Mouse (Mus musculus) ZHBTc4 (cell line): Measurements from ENCODE around the gene Gbf1.

Experiments used
- DNase-seq: peaks from one replicate; pipeline ENCODE4 v3.0.0-alpha.2; 2011; ENCODE audit warnings: low read depth, low spot score

Gene Gbf1

DNA sequence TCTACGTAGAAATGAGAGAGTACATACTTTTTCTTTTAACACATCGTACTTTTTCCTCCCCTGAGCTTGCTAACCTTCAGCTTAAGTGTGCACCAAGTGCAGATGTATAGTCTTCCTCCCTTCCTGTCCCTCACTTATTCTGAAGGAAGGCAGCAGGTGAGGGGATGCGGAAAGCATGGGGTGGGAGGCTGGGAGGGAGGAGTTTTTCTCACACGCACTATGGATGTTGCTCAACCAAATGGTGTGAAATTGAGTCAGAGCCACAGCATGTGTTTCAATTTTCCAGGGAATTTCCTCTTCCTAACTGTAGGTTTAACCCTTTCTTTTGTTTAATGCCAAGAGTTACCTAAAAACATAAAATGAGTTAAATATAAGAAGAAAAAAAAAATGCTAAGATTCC is 70.8 kb downstream of the Gbf1 start:
- no peak for DNase-seq

GRCm38 (mm10) chr19:46224882-46225281 is 72.6 kb downstream of the Gbf1 start:
- DNase-seq, result no peak

GRCm38 (mm10) chr19:46225506-46225905 is 73.2 kb downstream of the Gbf1 start:
- DNase-seq, result no peak

DNA sequence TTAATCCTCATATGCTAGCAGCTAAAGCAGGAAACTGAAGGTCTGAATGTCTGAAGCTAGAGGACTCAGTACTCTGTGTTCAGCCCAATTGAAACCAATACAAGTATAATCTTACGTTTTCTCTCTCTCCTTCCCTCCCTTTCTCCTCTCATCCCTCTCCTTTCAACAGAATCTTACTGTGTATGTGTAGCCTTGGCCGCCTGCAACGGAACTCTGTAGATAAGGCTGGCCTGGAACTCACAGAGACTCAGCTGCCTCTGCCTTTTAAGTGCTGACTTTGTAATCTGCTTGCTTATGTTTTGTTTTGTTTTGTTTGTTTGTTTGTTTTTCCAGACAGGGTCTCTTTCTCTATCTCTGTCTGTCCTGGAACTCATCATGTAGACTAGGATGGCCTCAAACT is 74.0 kb downstream of the Gbf1 start:
- no peak for DNase-seq

GRCm38 (mm10) chr19:46227300-46227699 is 75.0 kb downstream of the Gbf1 start:
- DNase-seq, result no peak

DNA sequence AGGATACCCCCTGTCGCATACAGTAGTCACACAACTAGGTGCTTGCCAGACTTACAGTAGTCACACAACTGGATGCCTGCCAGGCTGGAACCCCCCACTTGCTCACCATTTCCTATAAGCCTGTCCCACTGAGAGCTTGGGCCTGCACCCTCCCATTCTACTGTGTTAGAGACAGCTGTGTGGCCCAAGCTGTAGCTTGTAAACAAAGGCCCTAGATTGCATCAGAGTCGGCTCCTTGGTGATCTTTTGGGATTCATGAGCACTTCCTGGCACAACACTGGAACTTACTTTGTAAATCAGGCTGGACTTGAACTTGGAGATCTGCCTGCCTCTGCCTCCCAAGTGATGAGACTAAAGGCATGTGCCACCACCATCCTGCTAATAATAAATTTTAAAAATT is 82.1 kb downstream of the Gbf1 start:
- no peak for DNase-seq

GRCm38 (mm10) chr19:46236658-46237057 is 84.3 kb downstream of the Gbf1 start:
- DNase-seq, result no peak

- no peak for DNase-seq
These were observed 87.9 kb downstream of the Gbf1 start for GRCm38 (mm10) chr19:46240246-46240645.

GRCm38 (mm10) chr19:46242416-46242815 is 90.1 kb downstream of the Gbf1 start:
- no peak for DNase-seq

DNA sequence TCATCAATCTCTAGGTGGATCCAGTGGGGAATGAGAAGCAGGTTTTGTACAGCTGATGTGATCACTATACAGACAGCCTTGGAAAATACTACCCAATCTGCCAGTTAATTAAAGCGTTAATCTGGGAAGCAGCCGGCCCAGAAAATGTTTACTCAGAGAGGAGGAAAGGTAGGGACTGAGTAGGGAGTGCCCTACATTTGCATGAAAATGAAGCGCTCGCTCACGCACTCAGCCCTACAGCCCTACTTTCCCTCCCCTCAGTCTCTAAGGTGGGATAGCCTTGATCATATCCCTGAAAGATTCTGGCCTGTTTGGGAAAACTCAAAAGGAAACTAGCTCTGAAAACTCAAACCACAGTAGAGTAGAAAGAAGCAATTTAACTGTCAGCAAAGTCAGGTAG is 92.3 kb downstream of the Gbf1 start:
- DNase-seq, result peak; percentile 63

GRCm38 (mm10) chr19:46248991-46249390 is 96.7 kb downstream of the Gbf1 start:
- DNase-seq, result no peak

GRCm38 (mm10) chr19:46254163-46254752 is 101.9 kb downstream of the Gbf1 start:
- peak; percentile 50 for DNase-seq

DNA sequence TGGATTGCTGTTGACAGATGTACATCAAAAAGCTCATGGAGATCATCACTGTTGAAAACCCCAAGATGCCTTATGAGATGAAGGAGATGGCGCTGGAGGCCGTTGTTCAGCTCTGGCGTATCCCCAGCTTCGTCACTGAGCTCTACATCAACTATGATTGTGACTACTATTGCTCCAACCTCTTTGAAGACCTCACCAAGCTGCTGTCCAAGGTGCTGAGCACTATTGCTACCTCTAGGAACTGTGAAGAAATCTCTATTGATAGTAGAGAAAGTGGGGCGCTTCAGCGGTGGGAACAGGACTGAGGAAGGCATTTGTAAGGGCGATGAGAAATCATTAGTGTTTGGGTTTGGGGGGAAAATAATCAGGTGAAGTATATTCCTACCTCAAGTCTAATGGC is 112.5 kb downstream of the Gbf1 start:
- DNase-seq, result peak; percentile 29

DNA sequence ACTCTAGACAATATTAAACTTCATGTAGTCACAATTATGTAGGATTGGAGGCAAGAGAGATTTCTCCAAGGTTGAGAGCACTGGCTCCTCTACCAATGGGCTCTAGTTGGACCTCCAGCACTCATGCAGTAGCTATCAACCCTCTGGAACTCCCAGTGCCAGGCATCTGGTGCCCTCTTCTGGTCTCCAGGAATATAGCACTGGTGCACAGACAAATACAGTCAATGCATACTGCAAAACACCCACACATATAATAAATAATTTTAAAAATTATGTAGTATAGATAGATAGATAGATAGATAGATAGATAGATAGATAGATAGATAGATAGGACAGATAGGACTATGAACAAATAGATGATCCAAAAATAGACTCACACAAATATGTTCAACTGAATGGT is 123.0 kb downstream of the Gbf1 start:
- peak; percentile 68 for DNase-seq

DNA sequence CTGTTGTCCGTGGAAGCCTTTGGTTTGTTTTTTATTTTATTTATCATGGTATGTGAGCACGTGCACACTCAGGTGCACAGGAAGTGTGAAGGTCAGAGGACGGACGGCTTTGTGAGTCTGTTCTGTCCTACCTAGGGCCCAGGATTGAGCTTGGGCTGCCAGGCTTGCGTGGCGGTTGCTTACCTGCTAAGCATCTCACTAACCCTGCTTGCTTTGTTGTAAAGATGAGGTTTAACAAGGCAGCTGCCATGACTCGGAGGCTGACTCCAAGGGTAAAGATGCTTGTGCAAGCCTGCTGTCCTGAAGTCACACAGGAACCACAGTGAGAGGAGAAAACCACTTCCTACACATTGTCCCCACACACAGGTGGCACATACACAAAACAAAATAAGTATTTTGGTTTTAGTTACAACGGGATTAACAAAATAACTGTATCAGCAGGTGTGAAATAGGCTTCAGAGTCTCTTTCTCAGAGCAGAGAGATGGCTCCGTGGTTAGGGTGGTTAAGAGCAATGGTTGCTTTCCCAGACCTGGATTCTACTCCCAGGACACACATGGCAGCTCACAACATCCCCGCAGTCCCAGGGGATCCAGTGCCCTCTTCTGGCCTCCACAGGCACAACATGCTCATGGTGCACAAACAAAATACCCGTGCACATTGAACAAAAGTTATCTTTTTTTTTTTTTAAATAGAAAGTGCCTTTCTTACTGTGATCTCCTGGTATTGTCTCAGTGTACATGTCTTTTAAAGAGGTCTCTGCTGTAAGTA is 130.0 kb downstream of the Gbf1 start:
- DNase-seq, result peak; percentile 60

DNA sequence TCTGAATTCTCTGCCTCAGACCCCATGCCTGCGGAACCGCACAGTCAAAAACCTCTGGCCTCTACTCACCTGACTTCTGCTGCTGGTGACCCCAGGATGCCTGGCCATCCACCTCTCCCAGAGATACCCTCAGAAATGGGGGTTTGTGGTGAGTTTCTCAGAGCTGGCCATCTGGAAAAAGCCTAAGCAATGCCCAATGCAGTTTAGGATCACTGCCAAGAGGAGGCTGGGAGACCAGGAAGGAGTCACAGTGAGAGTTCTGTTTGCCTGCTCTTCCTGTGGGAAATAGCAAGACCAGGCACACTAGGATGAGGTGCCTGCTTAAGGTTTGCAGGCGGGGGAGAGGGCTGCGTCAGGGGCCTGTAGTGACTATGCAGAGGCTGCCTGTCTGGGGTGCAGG is 132.4 kb downstream of the Gbf1 start:
- DNase-seq, result no peak

- no peak for DNase-seq
These were observed 133.3 kb downstream of the Gbf1 start for GRCm38 (mm10) chr19:46285631-46286030.

- DNase-seq, result no peak
These were observed 133.7 kb downstream of the Gbf1 start for GRCm38 (mm10) chr19:46286047-46286446.

GRCm38 (mm10) chr19:46286926-46287325 is 134.6 kb downstream of the Gbf1 start:
- DNase-seq, result no peak

- DNase-seq, result no peak
These were observed 135.3 kb downstream of the Gbf1 start for GRCm38 (mm10) chr19:46287566-46287965.

DNA sequence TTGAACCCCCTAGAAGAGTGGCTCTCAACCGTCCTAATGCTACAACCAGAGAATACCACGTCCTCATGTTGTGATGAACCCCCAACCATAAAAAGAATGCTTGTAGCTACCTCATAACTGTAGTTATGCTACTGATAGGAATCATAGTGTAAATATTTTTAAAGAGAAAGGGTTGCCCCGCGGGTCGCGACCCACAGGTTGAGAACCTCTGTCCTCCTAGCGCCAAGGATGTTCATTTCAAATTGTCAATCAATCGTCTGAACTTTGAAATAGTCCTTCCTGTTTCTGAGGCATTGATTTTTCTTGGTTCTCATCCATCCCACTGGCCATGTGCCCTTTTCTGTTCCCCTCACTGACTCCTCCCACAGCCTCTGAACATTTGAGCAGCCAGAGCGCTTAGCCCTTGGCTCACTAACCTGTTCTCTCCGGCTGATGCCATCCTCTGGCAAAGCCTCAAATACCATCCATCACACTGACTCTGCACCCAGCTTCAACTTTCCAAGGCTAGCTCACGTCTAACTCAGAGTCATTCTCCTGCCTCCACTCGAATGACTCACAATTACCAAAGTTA is 138.3 kb downstream of the Gbf1 start:
- no peak for DNase-seq

GRCm38 (mm10) chr19:46296938-46297337 is 144.6 kb downstream of the Gbf1 start:
- DNase-seq, result no peak
